Mouse (Mus musculus): ENCODE measurements around the gene G430095P16Rik. TPM values are rescaled to one million over a fixed set of nuclear protein-coding genes. Genes with fewer than 3 reads are reported as not detected.

The G430095P16Rik gene
- polyA plus RNA-seq, 1 experiment from 2014 or later, result 1.1 TPM

- DNase-seq (ENCODE audit: low spot score), result no peak
- Histone ChIP-seq H3K4me3 (no peak overlapping the region), H3K36me3 (peaks cover 78% of the 10 kb centered on the region), H3K27ac (replicated peaks) (no peak overlapping the region), H3K27me3 (ENCODE audit: low read depth, poor library complexity, severe bottlenecking) (peaks cover 35% of the 10 kb centered on the region), H3K4me1 (peaks cover 17% of the 10 kb centered on the region), H3K9me3 (replicated peaks) (no peaks in the 10 kb centered on the region)
- 89% methylated on average over 14 of the region's 14 CpGs for WGBS
Measured at GRCm38 (mm10) chr8:84697166-84698130, 25.4 kb upstream of the G430095P16Rik start.

- WGBS, result 94% methylated on average over 5 of the region's 5 CpGs
- H3K36me3 ChIP-seq, result peaks cover 69% of the 10 kb centered on the region
- no peak overlapping the region for H3K4me3 ChIP-seq
- DNase-seq (ENCODE audit: low spot score), result no peak
- peaks cover 43% of the 10 kb centered on the region for H3K27me3 ChIP-seq (ENCODE audit: low read depth, poor library complexity, severe bottlenecking)
- peaks cover 17% of the 10 kb centered on the region for H3K4me1 ChIP-seq
- no peaks in the 10 kb centered on the region for H3K9me3 ChIP-seq (replicated peaks)
- no peak overlapping the region for H3K27ac ChIP-seq (replicated peaks)
Measured at GRCm38 (mm10) chr8:84698288-84698687, 24.5 kb upstream of the G430095P16Rik start.

GRCm38 (mm10) chr8:84698929-84699401, 23.8 kb upstream of the G430095P16Rik start:
- H3K27me3 ChIP-seq (ENCODE audit: low read depth, poor library complexity, severe bottlenecking), result peaks cover 50% of the 10 kb centered on the region
- H3K27ac ChIP-seq (replicated peaks), result no peak overlapping the region
- no peak for DNase-seq (ENCODE audit: low spot score)
- H3K36me3 ChIP-seq, result peaks cover 62% of the 10 kb centered on the region
- WGBS, result 97% methylated on average over 9 of the region's 9 CpGs
- no peak overlapping the region for H3K4me3 ChIP-seq
- peaks cover 21% of the 10 kb centered on the region for H3K4me1 ChIP-seq
- H3K9me3 ChIP-seq (replicated peaks), result no peaks in the 10 kb centered on the region

- Histone ChIP-seq H3K27me3 (ENCODE audit: low read depth, poor library complexity, severe bottlenecking) (peaks cover 59% of the 10 kb centered on the region), H3K27ac (replicated peaks) (no peak overlapping the region; the same call in 1 of the 2 replicates), H3K4me3 (no peak overlapping the region; the same call in 1 of the 2 replicates), H3K36me3 (peaks cover 53% of the 10 kb centered on the region), H3K9me3 (replicated peaks) (no peaks in the 10 kb centered on the region), H3K4me1 (peaks cover 30% of the 10 kb centered on the region)
- DNase-seq (ENCODE audit: low spot score), result peak; percentile 51
- 69% methylated on average over 7 of the region's 7 CpGs for WGBS
Measured at GRCm38 (mm10) chr8:84699861-84700322, 22.9 kb upstream of the G430095P16Rik start.

DNA sequence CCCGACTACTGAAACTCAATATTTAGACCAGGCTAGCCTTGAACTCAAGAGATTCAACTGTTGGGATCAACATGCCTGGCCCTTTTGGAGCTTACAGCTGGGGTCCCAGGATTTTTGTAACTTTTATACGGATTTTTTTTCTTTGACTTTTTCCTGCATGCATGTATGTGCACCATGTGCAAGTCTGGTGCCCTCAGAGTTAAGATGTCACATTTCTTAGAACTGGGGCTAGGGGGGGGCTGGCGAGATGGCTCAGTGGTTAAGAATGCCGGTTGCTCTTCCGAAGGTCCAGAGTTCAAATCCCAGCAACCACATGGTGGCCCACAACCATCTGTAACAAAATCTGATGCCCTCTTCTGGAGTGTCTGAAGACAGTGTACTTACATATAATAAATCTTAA, 22.3 kb upstream of the G430095P16Rik start:
- DNase-seq (ENCODE audit: low spot score), result no peak
- Histone ChIP-seq H3K9me3 (replicated peaks) (no peaks in the 10 kb centered on the region), H3K4me3 (no peak overlapping the region), H3K27ac (replicated peaks) (no peak overlapping the region), H3K4me1 (peaks cover 36% of the 10 kb centered on the region), H3K36me3 (peaks cover 47% of the 10 kb centered on the region), H3K27me3 (ENCODE audit: low read depth, poor library complexity, severe bottlenecking) (peaks cover 66% of the 10 kb centered on the region)
- WGBS, result 86% methylated on average over 5 of the region's 5 CpGs

- peak within 1 kb of the TSS; percentile 36 for H3K4me3 ChIP-seq
- no peaks in the 10 kb centered on the region for H3K9me3 ChIP-seq (replicated peaks)
- peak within 1 kb of the TSS; percentile 52; the same call in 1 of the 2 replicates for H3K27ac ChIP-seq (replicated peaks)
- peaks cover 40% of the 10 kb centered on the region for H3K36me3 ChIP-seq
- WGBS, result 14% methylated on average over 34 of the region's 34 CpGs
- peak; percentile 51 for DNase-seq (ENCODE audit: low spot score)
- peaks cover 73% of the 10 kb centered on the region for H3K27me3 ChIP-seq (ENCODE audit: low read depth, poor library complexity, severe bottlenecking)
- peaks cover 39% of the 10 kb centered on the region for H3K4me1 ChIP-seq
Measured at GRCm38 (mm10) chr8:84700941-84701911, 21.6 kb upstream of the G430095P16Rik start, which contains the start of gene Lyl1. TSS of gene Lyl1 (plus strand) at chr8:84701457.

GRCm38 (mm10) chr8:84702561-84702960, 20.2 kb upstream of the G430095P16Rik start:
- WGBS, result 72% methylated on average over 9 of the region's 9 CpGs
- peaks cover 86% of the 10 kb centered on the region for H3K27me3 ChIP-seq (ENCODE audit: low read depth, poor library complexity, severe bottlenecking)
- no peaks in the 10 kb centered on the region for H3K9me3 ChIP-seq (replicated peaks)
- peaks cover 51% of the 10 kb centered on the region for H3K4me1 ChIP-seq
- H3K27ac ChIP-seq (replicated peaks), result 0 out of 2 replicates have a peak overlapping the region, but pooled peaks have one; percentile 42
- DNase-seq (ENCODE audit: low spot score), result no peak
- H3K36me3 ChIP-seq, result peaks cover 27% of the 10 kb centered on the region
- peak overlapping the region; percentile 36 for H3K4me3 ChIP-seq

GRCm38 (mm10) chr8:84702963-84703465, 19.8 kb upstream of the G430095P16Rik start:
- DNase-seq (ENCODE audit: low spot score), result no peak
- H3K4me1 ChIP-seq, result peaks cover 56% of the 10 kb centered on the region
- H3K9me3 ChIP-seq (replicated peaks), result no peaks in the 10 kb centered on the region
- 0 out of 2 replicates have a peak overlapping the region, but pooled peaks have one; percentile 42 for H3K27ac ChIP-seq (replicated peaks)
- peak overlapping the region; percentile 36 for H3K4me3 ChIP-seq
- WGBS, result 80% methylated on average over 6 of the region's 6 CpGs
- H3K27me3 ChIP-seq (ENCODE audit: low read depth, poor library complexity, severe bottlenecking), result peaks cover 90% of the 10 kb centered on the region
- peaks cover 22% of the 10 kb centered on the region for H3K36me3 ChIP-seq

DNA sequence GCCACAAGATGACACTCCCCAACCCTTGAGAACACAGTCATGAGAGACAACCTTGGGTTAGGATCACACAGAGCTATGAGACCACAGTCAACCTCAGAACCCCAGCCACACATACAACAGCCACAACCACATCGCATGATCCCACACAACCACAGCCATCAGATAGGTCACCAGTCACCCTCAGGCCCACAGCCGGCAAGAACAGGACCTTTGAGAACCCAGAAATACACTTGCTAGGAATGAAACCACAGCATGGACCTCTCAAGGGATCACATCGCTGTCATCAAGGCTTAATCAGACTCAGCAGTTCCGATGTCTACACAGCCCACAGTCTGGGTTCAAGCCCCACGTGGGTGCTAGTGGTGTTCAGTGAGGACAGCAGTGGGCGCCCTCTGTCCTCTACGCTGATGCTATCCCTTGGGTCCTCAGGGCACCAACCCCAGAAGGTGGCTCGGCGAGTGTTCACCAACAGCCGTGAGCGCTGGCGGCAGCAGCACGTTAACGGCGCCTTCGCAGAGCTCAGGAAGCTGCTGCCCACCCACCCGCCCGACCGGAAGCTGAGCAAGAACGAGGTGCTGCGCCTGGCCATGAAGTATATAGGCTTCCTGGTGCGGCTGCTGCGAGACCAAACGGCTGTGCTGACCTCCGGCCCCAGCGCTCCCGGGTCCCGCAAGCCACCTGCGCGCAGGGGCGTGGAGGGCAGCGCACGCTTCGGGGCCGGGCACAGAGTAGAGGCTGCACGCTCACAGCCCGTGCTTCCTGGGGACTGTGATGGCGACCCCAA, 19.1 kb upstream of the G430095P16Rik start:
- peaks cover 97% of the 10 kb centered on the region for H3K27me3 ChIP-seq (ENCODE audit: low read depth, poor library complexity, severe bottlenecking)
- DNase-seq (ENCODE audit: low spot score), result no peak
- H3K36me3 ChIP-seq, result peaks cover 16% of the 10 kb centered on the region
- WGBS, result 7% methylated on average over 38 of the region's 38 CpGs
- peak overlapping the region; percentile 52 for H3K27ac ChIP-seq (replicated peaks)
- peaks cover 62% of the 10 kb centered on the region for H3K4me1 ChIP-seq
- no peaks in the 10 kb centered on the region for H3K9me3 ChIP-seq (replicated peaks)
- peak overlapping the region; percentile 46 for H3K4me3 ChIP-seq

DNA sequence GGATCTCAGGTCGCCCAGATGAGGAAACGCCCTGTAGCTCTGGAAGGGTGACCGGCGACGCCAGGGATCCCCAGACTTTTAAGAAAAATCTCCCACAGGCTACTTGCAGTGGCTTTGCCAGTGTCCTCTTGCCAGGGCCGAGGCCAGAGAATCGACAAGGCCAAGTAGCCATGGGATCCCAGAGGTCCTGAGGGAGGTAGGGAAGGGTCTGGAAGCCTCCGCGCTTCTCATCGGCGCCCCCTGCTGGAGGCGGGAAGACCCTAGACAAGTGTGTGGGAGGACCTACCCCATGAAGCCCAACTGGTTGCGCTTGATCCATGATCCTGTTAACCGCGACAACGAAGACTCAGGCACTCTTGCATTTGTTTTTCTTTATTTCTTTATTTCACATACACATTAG, 18.5 kb upstream of the G430095P16Rik start:
- Histone ChIP-seq H3K27ac (replicated peaks) (peak overlapping the region; percentile 52; the same call in 1 of the 2 replicates), H3K9me3 (replicated peaks) (no peaks in the 10 kb centered on the region), H3K27me3 (ENCODE audit: low read depth, poor library complexity, severe bottlenecking) (peaks cover 100% of the 10 kb centered on the region), H3K36me3 (peaks cover 9% of the 10 kb centered on the region), H3K4me3 (peak overlapping the region; percentile 46), H3K4me1 (peaks cover 65% of the 10 kb centered on the region)
- peak; percentile 85 for DNase-seq (ENCODE audit: low spot score)
- WGBS, result 2% methylated on average over 16 of the region's 16 CpGs

Data from midbrain, embryonic 10.5 days (tissue).